Mouse (Mus musculus) kidney, postnatal 4 days (tissue): ENCODE measurements around the gene Tas1r3.

ENCODE experiments used
- DNase-seq, 2 experiments: peaks; one replicate each; pipeline ENCODE4 v3.0.0; 2021; ENCODE audit warnings: mixed read lengths in 2 of 2

Tas1r3 gene

DNA sequence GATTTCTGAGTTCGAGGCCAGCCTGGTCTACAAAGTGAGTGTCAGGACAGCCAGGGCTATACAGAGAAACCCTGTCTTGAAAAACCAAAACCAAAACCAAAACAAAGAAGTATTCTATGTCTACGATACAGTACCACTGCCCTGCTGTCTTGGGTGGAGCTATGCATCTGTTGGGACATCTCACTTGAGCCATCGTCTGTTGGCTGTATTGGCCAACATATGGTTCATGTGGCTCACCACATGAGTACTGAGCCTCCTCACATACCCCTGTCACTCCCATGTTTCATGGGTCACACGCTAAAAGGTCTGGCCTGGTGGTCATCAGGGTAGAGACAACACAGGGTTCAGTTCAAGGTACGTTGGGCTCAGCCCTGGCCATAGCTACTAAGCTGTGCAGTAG is 23.2 kb upstream of the Tas1r3 start:
- DNase-seq = no peak

DNA sequence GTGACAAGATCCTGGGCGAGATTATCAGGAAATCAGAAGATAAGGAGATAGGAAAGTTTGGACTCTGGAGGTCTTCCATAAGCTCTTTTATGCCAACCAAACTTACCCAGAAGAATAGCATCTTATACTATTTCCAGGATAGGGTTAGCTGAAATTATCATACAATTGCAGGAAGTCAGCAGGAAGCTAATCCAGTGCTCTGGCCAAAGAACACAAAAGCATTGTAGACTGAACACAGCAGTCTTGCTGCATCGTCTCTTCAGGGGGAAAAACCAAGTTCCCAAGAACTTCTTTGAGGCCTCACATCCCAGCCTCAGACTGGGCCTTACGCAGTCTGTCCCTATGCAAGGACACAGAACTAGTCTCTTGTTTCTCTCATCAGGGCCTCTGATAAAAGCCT is 20.4 kb upstream of the Tas1r3 start:
- DNase-seq = no peak

DNA sequence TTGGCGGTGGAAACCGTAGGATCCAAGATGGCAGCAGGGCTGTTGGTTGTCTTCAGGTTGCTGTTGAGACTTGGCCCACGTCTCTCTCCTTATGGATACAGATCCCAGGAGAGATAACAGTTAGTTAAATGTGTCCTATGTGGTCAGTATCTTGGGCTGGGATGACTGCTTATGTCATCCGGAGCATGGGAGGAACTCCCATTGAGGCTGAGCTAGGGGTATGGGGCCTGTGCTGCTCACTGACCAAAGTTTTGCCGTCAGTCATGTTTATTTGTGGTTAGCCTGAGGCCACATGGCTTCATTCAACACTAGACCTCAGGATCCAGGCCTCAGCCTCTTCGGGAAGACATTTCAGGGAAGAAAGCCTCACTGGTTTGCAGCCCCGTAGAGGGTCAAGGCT is 8.2 kb upstream of the Tas1r3 start:
- no peak for DNase-seq

DNA sequence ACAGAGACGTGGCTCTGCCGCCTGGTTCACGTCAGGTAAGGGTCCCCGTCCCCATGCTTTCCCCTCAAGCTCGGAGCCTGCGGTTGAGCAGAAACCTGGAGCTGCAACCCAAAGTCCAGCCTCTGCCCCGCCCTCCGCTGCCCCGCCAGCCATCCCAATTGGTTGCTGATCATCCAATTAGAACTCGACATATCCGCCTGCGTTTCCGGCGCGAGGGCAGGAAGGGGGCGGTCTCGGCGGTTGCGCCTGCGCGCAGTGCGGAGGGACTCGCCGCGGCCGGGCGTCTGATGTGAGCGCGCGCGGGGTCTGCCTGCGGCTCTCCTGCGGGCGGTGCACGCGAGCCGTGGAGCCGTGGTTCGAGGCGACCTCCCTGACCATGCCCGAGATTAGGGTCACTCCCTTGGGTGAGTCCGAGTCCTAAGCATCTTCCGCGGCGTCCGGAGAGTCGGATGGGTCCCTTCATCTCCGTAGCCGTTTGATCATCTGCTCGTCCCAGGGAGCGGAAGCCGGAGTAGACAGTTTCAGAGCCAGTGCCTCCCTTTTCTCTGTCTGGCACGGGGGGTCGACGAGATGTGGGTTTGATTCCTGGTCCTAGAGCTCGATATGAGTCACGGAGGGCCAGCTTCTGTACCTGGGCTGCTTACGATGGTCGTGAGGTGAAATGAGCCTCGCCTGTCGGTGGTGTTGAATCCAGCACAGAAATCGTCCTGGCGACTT is 6.3 kb upstream of the Tas1r3 start, which contains the start of the genes Cptp and Ints11:
Gene Cptp (minus strand): TSS at position 124 of the 717 bp plus-strand sequence.
Gene Ints11 (plus strand): TSS at position 230 of the 717 bp plus-strand sequence.
- peak; percentile 97 to 98 for DNase-seq

DNA sequence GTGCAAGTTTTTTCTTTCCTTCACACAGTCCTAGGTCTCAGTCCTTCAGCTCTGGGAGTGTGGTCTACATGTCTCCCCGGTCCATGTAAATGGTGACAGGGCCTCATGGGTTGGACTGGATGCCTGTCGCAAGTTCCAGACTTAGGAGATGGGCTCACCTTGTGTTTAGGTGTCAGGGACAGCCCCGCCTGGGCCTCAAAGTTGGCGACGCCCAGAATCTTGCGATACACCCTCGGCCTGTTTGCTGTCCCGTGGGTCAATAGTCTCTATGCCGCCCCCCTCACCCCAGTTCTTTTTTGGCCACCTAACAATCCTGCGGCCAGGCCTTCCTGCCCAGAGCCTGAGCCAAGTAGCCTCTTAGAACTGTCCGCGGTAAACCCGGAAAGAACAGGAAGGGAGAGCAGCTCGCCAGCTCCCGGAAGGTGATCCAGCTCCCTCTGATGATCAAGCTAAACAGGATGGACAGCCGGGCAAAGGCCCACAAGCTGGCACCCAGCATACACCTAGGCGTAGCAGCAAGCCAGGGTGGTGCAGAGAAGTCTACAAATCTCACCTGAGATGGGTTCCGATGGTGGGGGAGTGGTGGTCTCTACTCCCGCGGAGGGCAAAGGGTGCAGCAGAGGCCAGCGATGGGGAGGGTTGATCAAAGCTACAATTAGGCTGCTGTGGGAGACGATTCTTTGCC is 5.6 kb upstream of the Tas1r3 start:
- DNase-seq = peak; percentile 22 to 57

DNA sequence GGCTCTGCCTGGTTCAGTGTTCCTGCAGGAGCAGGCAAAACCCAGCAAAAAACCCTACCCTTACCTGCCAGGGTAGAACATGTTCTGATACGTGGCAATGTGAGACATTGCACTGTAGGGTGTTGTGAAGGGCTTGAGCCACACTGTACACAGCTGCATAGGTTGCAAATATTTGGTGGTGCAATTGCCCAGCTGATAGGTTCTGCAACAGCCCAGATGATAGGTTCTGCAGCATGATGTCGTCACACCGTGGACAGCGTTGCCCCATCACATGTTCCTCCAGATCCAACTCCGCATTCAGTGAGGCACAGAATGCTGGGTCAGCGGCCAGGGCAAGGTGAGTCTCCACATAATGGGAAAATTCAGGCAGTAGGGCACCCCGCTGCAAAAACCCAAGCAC is 1.4 kb downstream of the Tas1r3 start:
- no peak for DNase-seq

DNA sequence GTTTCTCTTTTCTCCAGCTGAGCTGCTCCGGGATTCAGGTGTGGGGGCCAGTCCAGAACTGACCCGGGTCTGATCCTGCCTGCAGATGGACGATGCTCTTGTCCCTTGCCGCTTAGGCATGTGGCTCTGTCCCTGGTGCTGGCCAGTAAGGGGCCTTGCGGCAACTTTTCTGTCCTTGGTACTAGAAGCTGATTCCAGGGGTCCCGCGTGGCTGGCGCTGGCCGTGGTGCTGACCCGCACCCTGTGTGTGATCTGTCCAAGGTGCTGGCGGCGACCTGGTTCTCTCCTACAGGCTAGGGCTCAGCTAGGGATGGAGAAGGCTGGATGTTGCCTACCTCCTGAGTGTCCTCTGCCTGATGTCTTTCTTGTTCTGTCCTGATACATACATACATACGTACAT is 3.8 kb downstream of the Tas1r3 start:
- peak; percentile 92 for DNase-seq

DNA sequence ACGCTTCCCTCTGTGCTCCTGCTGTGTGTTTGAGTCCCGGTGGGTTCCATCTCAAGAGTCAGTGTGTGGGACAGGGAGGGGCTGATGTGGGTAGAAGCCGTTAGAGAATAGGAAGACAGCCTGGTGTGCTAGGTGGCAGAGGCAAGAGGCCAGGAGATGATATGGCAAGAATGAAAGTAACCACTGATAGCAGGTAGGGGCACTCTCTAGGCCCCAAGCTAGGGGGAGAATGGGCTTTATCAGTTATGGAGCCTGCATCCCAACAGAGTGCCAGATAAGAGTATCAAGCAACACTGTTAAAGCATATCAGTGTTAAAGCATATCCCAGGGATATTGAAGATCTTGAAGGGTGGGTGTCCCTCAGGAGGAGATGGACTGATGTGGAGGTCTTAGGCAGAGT is 6.3 kb downstream of the Tas1r3 start:
- no peak for DNase-seq

DNA sequence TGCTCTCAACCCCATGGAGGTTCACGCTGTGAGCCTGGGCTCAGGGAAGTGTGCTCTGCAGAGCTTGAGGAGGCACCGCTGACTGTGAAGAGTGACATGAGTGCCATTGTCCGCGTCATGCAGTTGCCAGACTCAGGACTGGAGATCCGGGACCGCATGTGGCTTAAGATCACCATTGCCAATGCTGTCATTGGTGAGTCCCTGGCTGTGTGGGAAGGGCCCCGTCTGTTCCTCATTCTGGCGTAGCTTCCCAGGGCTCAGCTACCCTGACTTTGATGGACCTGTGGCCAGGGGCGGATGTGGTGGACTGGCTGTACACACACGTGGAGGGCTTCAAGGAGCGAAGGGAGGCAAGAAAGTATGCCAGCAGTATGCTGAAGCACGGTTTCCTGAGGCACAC is 7.1 kb downstream of the Tas1r3 start:
- no peak for DNase-seq

DNA sequence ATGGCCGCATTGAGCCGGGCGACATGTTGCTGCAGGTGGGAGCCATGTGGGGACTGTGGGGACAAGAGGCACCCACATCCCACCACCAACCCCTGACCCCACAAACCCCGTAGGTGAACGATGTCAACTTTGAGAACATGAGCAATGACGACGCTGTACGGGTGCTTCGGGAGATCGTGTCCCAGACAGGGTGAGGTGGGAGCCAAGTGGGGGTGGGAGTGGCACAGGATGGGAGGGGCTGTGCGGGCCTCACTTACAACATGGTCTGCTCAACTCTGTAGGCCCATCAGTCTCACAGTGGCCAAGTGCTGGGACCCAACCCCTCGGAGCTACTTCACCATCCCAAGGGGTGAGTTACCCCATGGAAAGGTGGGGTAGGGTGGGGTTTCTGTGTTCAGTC is 8.2 kb downstream of the Tas1r3 start:
- DNase-seq = no peak

DNA sequence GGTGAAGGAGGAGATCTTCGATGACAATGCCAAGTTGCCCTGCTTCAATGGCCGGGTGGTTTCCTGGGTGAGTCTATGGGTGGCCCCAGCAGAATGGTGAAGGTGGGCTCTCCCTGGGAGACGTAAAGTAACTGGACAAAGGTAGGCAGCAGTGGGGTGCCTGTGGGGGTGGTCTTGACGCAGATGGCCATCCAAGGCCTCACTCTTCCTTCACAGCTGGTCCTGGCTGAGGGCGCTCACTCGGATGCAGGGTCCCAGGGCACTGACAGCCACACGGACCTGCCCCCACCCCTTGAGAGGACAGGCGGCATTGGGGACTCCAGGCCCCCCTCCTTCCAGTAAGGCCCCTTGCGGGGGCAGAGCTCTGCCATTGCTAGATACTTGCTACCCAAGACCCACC is 9.7 kb downstream of the Tas1r3 start:
- DNase-seq = no peak

DNA sequence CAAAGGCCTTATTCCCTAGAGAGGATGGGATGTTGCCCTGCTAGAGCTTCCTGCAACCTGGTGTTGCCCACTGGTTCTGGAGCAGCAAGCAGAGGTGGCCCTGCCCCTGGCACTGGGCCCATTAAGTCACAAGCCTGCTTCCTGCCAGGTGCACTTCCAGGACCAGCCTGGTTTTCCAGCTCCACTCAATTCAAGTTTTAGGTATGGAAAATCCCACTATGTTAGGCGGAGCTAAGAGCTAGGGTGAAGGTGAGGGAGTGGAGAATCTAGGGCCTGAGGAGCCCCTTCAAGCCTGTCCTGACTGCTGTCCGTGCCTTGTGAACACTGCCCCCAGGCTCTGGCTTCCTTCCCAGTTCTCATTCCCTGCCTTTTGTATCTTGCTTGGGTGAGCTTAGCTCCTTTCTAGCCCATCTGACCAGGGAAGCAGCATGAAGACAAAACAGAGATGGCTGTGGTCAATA is 11.2 kb downstream of the Tas1r3 start:
- DNase-seq = peak in 1 of 2 experiments; percentile 57

DNA sequence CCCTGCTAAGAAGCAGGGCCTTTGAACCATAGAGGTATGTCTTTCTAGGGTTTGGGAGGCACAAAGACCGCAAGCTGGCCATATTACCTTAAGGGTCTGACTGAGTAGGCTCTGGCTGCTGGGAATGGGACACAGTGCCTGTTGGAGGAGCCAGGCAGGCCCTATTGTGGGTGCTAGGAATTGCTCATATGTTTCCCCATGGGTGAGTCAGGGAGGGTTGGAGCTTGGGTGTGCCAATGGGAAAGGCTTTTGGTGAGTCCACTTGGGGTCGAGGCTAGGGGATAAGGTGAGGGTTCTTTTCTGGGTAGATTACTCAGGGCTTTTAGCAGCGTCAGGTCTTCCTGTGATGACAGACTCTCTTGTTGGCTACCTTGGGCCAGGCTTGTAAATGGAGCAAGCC is 11.8 kb downstream of the Tas1r3 start:
- DNase-seq = no peak

DNA sequence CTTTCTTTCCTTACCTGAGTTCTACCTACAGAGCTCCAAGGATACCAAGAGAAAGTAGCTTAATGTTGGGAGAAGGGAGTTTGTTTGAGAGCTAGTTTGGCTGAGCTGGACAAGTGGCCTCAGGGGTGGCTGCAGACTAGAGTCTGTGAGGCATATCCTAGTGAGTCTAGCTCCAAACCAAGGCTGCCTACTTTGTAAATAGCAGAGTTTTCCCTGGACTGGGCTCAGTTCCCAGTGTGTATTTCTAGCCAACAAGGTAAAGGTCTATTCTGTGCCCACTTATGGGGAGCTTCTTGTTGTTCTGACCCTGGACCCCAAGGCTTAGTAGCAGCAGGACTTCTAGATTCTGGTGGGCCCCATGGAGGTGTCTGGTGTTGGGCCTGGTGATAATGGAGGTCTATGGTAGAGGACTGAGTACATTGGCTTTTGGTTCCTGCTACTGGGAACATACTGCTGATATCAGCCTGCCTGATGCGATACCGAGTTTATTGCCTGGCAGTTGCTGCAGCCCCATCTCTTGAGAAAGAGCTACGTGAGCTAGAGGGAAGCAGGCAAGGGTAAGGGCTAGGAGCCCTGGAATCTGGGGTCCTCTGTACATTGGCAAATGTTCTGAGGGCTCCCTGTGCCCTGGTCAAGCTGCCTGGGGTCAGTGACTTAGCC is 13.2 kb downstream of the Tas1r3 start:
- DNase-seq = no peak

DNA sequence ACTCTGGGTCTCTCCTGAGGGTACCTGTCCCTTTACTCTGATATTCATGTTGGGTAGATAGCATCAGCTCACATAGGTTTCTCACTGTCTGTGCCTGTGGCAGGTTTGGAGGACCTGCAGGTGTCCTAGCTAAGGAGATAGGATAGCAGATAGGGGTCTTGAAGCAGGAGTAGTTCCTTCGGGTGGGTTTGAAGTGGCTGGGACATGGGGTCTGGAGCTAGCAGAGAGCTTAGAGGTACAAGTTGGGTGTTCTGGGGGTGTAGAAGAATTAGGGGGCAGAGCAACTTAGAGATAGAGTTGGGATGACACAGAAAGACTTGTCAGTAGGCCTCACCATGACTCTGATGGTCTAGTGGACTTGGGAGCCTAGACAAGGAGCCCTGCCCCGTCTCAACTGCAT is 13.8 kb downstream of the Tas1r3 start:
- DNase-seq = no peak

DNA sequence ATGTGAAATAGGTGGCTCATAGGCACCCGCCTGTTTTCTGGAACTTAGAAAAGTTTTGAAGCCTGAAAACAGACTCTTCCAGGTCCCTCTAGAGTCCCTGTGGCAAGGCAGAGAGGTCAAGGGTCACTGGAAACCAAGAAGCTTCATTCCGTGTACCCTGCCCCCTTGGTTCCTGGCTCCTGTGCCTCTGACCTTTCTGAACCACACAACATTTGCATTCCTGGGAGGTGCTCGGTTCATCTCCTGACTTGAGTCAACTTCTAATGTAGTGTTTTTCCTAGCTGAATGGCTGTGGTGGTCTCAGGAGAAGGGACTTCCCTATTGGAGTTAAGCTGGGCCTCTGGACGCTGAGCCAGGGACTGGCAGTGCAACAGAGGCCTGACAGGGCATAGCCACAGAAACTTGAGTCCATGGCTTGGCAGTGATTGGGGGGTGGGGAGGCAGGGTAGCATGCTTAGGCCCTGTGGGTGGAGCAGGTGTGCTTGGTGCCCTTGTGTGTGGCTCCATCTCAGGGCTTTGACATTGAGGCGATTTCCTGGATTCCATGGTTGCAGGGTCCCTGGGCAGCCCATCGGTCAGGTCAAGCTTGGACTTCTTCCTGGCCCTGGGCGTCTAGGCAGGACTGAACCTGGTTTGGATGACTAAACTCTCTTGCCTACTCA is 14.6 kb downstream of the Tas1r3 start:
- peak in 1 of 2 experiments; percentile 36 for DNase-seq

DNA sequence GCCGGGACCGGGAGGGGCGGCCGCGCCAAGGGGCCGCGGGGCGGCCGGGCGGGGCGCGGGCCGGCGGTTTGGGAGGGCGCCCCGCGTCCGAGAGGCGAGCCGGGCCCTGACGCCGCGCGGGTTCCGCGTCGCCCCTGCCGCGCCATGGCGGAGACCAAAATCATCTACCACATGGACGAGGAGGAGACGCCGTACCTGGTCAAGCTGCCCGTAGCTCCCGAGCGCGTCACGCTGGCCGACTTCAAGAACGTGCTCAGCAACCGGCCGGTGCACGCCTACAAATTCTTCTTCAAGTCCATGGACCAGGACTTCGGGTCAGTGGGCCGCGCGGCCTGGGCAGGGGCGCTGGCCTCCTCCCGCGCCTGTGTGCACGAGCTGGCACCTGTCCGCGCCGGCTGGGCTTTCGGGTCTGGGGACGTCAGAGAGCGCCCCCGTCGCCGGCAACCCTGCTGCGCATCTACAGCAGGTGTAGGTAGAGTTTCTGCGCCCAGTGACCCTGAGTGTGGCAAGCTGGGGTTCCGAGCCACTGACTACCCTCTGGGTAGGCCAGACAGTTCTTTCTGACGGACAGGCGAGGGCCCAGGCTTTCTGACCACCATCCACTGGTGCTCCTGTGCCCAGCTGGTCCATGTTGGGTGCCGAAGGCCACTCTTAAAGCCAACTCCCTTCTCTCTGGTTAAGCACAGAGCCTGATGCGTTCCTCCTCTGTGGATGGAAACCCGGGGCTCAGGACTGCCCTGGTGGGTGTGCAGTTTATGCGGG is 15.4 kb downstream of the Tas1r3 start:
- peak; percentile 59 to 75 for DNase-seq

DNA sequence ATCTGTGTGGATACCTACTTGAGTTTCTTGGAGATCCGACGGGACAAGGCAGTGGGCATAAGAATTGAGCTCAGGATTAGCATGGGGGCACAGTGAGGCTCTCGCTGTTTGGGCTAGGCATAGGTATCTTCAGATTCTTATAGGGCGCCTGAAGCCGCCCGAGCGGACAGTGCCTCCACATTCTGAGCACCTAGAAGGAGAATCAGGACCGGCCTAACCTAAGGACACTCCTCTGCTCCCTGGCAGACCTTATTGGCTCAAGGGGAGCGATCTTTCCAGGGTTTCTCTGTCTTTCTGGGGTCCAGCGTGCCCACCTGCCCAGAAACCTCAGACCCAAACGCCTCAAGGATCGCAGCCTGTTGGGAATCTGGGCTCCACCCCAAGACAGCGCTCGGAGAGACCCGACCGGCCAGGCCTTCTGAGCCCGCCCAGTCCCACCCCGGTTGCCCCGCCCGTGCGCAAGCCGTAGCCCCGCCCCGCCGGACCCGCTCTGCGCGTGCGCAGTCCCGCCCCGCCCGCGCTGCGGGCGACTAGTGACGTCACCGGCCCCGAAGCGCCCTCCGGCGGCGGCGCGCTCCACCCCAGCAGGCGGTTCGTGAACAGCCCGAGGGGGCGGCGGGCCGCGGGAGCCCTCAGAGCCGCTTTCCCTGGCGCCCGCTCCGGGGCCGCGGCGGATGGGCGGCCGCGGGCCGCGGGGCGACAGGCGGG is 16.1 kb downstream of the Tas1r3 start, which contains the start of gene Dvl1:
Gene Dvl1 (plus strand): TSS at position 532 of the 708 bp plus-strand sequence.
- peak; percentile 96 to 97 for DNase-seq

DNA sequence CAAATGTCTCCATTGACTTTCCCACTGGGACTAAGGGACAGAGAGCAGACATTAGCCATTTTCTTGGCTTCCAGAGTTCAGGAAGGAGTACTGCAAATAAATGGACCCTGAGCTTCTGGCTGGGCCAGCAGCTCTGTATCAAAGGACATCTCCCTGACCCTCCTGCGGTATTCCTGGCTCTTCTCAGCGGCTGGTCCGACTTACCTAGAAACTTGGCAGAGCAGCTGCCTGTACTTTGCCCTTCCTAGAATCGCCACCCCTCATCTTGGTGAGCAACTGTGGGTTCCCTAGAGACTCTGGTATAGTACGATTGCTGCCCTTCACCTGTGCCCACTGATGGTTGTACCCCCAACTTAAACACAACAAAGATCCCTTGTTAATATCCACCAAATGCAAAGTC is 19.9 kb downstream of the Tas1r3 start:
- no peak for DNase-seq

DNA sequence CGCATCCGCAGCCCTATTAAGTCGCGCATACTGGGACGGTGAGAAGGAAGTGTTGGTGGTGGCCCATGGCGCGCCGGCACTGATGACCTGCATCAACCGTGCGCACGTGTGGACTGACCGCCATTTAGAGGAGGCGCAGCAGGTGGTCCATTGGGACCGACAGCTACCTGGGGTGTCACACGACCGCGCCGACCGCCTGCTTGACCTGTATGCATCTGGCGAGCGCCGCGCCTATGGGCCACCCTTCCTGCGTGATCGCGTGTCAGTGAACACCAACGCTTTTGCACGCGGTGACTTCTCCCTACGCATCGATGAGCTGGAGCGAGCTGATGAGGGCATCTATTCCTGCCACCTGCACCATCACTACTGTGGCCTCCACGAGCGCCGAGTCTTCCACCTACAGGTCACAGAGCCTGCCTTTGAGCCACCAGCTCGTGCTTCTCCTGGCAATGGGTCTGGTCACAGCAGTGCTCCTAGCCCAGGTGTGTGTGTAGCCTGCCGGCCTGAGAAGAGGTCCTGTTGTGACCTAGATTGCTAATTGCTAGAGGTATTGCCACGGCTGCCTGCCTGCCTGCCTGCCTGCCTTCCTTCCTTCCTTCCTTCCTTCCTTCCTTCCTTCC is 21.4 kb downstream of the Tas1r3 start:
- no peak for DNase-seq

DNA sequence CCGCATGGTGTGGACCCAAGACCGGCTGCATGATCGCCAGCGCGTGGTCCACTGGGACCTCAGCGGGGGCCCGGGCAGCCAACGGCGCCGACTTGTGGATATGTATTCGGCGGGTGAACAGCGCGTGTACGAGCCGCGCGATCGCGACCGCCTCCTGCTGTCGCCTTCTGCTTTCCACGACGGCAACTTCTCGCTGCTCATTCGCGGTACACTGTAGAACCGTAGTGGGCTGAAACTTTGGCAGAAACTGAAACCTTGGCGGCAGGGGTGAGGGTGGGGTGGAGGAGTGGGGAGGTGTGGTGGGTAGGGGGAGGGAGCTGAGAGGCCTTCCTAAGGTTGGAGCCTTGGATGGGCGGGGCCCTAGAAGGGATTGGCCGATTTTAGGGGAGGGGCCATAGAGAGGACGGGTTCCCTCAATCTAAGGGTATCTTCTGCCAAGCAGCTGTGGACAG is 22.1 kb downstream of the Tas1r3 start:
- peak; percentile 74 to 84 for DNase-seq
